Mouse (Mus musculus): ENCODE measurements around the gene Capn8. TPM values are rescaled to one million over a fixed set of nuclear protein-coding genes. Genes with fewer than 3 reads are reported as not detected.

Gene Capn8
- total and polyA plus RNA-seq, 3 experiments = not detected

GRCm38 (mm10) chr1:182679582-182679981 is 114.8 kb downstream of the Capn8 start:
- H3K36me3 ChIP-seq (replicated peaks) = no peaks in the 10 kb centered on the region
- DNase-seq (ENCODE audit: low spot score) (no peak), ATAC-seq (ENCODE audit: extremely low read depth, insufficient number of reproducible peaks, low FRiP score, poor library complexity, severe bottlenecking) (no peak)
- no peaks in the 10 kb centered on the region for H3K27me3 ChIP-seq (ENCODE audit: insufficient read depth, low read length)
- H3K9me3 ChIP-seq (replicated peaks) = peaks cover 79% of the 10 kb centered on the region
- H3K4me3 ChIP-seq (ENCODE audit: low read depth, low read length) = no peak overlapping the region
- no peaks in the 10 kb centered on the region for H3K4me1 ChIP-seq (ENCODE audit: insufficient read depth, low read depth, low read length)
- TF ChIP-seq POLR2AphosphoS5 (IDR thresholded peaks at IDR 0.05; ENCODE audit: insufficient replicate concordance, low read depth, low read length) (no peak), CTCF (IDR thresholded peaks at IDR 0.05; ENCODE audit: low read depth, low read length) (no peak), TAL1 (conservative IDR thresholded peaks at IDR 0.05; ENCODE audit: low read depth, low read length) (no peak), GATA2 (IDR thresholded peaks at IDR 0.05; ENCODE audit: borderline replicate concordance, low read depth, low read length) (no peak), GATA1 (IDR thresholded peaks at IDR 0.05; ENCODE audit: borderline replicate concordance, low read length) (no peak)

Other genes starting within 250 kb of the Capn8 start
- 18.0 and 23.9 TPM in 2 replicates for gene Fbxo28, start 223.4 kb upstream of the Capn8 start, total RNA-seq (2014; fragmentation: Nextera tagmentation)
- 26.5 and 29.1 TPM in 2 replicates for gene Fbxo28, start 223.4 kb upstream of the Capn8 start, total RNA-seq (2017)
- gene Fbxo28, start 223.4 kb upstream of the Capn8 start, polyA plus RNA-seq (2012) = 27.5 and 44.2 TPM in 2 replicates
- gene Trp53bp2, start 155.8 kb upstream of the Capn8 start, total RNA-seq (2014; fragmentation: Nextera tagmentation) = 20.5 and 28.1 TPM in 2 replicates
- gene Trp53bp2, start 155.8 kb upstream of the Capn8 start, total RNA-seq (2017) = 5.5 and 7.6 TPM in 2 replicates
- gene Trp53bp2, start 155.8 kb upstream of the Capn8 start, polyA plus RNA-seq (2012) = 10.1 and 16.7 TPM in 2 replicates
- gene Capn2, start 47.4 kb upstream of the Capn8 start, total RNA-seq (2014; fragmentation: Nextera tagmentation) = not detected in 2 replicates
- gene Capn2, start 47.4 kb upstream of the Capn8 start, total RNA-seq (2017) = 0.12 and 0.33 TPM in 2 replicates
- not detected in 2 replicates for gene Capn2, start 47.4 kb upstream of the Capn8 start, polyA plus RNA-seq (2012)
- not detected in 2 replicates for gene Ccdc185, start 184.2 kb downstream of the Capn8 start, total RNA-seq (2014; fragmentation: Nextera tagmentation)
- gene Ccdc185, start 184.2 kb downstream of the Capn8 start, total RNA-seq (2017) = 0.11 and 0.12 TPM in 2 replicates
- not detected in 2 replicates for gene Ccdc185, start 184.2 kb downstream of the Capn8 start, polyA plus RNA-seq (2012)
- not detected in 2 replicates for gene Susd4, start 198.9 kb downstream of the Capn8 start, total RNA-seq (2014; fragmentation: Nextera tagmentation)
- not detected in 2 replicates for gene Susd4, start 198.9 kb downstream of the Capn8 start, total RNA-seq (2017)
- not detected in 2 replicates for gene Susd4, start 198.9 kb downstream of the Capn8 start, polyA plus RNA-seq (2012)